ENCODE assay signal across 8 mouse cellular contexts in genomic region chr7:140821653-140822329, GRCm38 (mm10). TPM values are rescaled to one million over a fixed set of nuclear protein-coding genes. Genes with fewer than 3 reads are reported as not detected.
DNase-seq lines count a peak whose midpoint lies in the region; ATAC-seq and TF ChIP-seq lines count a peak whose summit lies in the region.

Gene Zfp941, minus strand, starts transcription at chr7:140822178.

- H3K4me1 ChIP-seq in thymus, adult 2 months (replicated peaks; ENCODE audit: control insufficient read depth, insufficient read depth, low read length), result no peaks in the 10 kb centered on the region; the same call in 1 of the 2 replicates
- H3K4me1 ChIP-seq in embryonic facial prominence, embryonic 12.5 days, result peaks cover 3% of the 10 kb centered on the region; the same call in 1 of the 2 replicates
- no peaks in the 10 kb centered on the region; the same call in 1 of the 2 replicates for H3K4me1 ChIP-seq in lung, embryonic 16.5 days (replicated peaks; ENCODE audit: control insufficient read depth, insufficient read depth, low read length)

- peak within 1 kb of the TSS; percentile 24; the same call in 1 of the 2 replicates for H3K4me3 ChIP-seq in thymus, adult 2 months (ENCODE audit: control insufficient read depth, insufficient read depth, low read length)
- peak within 1 kb of the TSS; percentile 55 for H3K4me3 ChIP-seq in embryonic facial prominence, embryonic 12.5 days
- peak within 1 kb of the TSS; percentile 45 for H3K4me3 ChIP-seq in lung, embryonic 16.5 days (ENCODE audit: low read length)

- peak; percentile 84 for ATAC-seq in embryonic facial prominence, embryonic 12.5 days (ENCODE audit: insufficient number of reproducible peaks, insufficient read depth, low FRiP score, low TSS enrichment)
- ATAC-seq in lung, embryonic 16.5 days (ENCODE audit: low read depth), result 0 out of 2 replicates have a peak, but pooled peaks have one; percentile 28

- no peaks in the 10 kb centered on the region for H3K36me3 ChIP-seq in thymus, adult 2 months (ENCODE audit: control insufficient read depth, insufficient read depth, low read length)
- no peaks in the 10 kb centered on the region for H3K36me3 ChIP-seq in embryonic facial prominence, embryonic 12.5 days
- no peaks in the 10 kb centered on the region for H3K36me3 ChIP-seq in lung, embryonic 16.5 days (ENCODE audit: control insufficient read depth, insufficient read depth, low read length)

- TF ChIP-seq CTCF in thymus, adult 2 months (IDR thresholded peaks at IDR 0.05; ENCODE audit: borderline replicate concordance, control insufficient read depth, extremely low read depth, insufficient read depth, low read length, poor library complexity), result no peak

- peak within 1 kb of the TSS; percentile 79 for H3K4me2 ChIP-seq in embryonic facial prominence, embryonic 12.5 days (replicated peaks)
- H3K4me2 ChIP-seq in lung, embryonic 16.5 days (ENCODE audit: low read depth, low read length), result peak within 1 kb of the TSS; percentile 67

- TF ChIP-seq POLR2A in thymus, adult 2 months (IDR thresholded peaks at IDR 0.05; ENCODE audit: control insufficient read depth, extremely low read depth, insufficient read depth, low read length, poor library complexity), result no peak

- WGBS in thymus, adult 2 months, result 6% methylated on average over 21 of the region's 21 CpGs
- WGBS in embryonic facial prominence, embryonic 12.5 days, result 3% methylated on average over 21 of the region's 21 CpGs
- WGBS in lung, embryonic 16.5 days, result 2% methylated on average over 21 of the region's 21 CpGs

- no peak for DNase-seq in thymus, adult 2 months
- DNase-seq in thymus, postnatal 10 days (ENCODE audit: low spot score in 2 of 2), result no peak
- peak; percentile 63 for DNase-seq in heart, postnatal 4 days
- peak; percentile 71 for DNase-seq in layer of hippocampus, postnatal 10 days (ENCODE audit: low spot score in 2 of 2)
- DNase-seq in right cerebral cortex, adult 2 months (ENCODE audit: low spot score in 2 of 2), result peak; percentile 76 to 78
- no peak for DNase-seq in ovary, adult 18-20 months (ENCODE audit: low spot score)

- H3K9ac ChIP-seq in embryonic facial prominence, embryonic 12.5 days, result peak within 1 kb of the TSS; percentile 59
- peak within 1 kb of the TSS; percentile 61 for H3K9ac ChIP-seq in lung, embryonic 16.5 days (ENCODE audit: low read length)

- no peaks in the 10 kb centered on the region for H3K9me3 ChIP-seq in embryonic facial prominence, embryonic 12.5 days
- no peaks in the 10 kb centered on the region for H3K9me3 ChIP-seq in lung, embryonic 16.5 days (ENCODE audit: control insufficient read depth, low read length)

- no peak within 1 kb of the TSS for H3K27ac ChIP-seq in thymus, adult 2 months (ENCODE audit: control insufficient read depth, insufficient read depth, low read length)
- no peak within 1 kb of the TSS for H3K27ac ChIP-seq in embryonic facial prominence, embryonic 12.5 days
- H3K27ac ChIP-seq in lung, embryonic 16.5 days (ENCODE audit: low read length), result no peak within 1 kb of the TSS

- H3K27me3 ChIP-seq in thymus, adult 2 months (ENCODE audit: control insufficient read depth, insufficient read depth, low read length), result no peaks in the 10 kb centered on the region; the same call in 1 of the 2 replicates
- H3K27me3 ChIP-seq in embryonic facial prominence, embryonic 12.5 days, result no peaks in the 10 kb centered on the region
- H3K27me3 ChIP-seq in lung, embryonic 16.5 days (ENCODE audit: control insufficient read depth, insufficient read depth, low read depth, low read length), result no peaks in the 10 kb centered on the region

RNA-seq across cellular contexts. Expression of gene Zfp941, which starts in this region (rescaled TPM):
- 0.04 and 0.22 TPM in 2 replicates for polyA plus RNA-seq in thymus, adult 2 months (2012; rRNA removed)
- polyA plus RNA-seq in embryonic facial prominence, embryonic 12.5 days (2016; fragmentation: Nextera tagmentation; extraction: Ambion mirVana), result 3.7 and 4.2 TPM in 2 replicates
- under 1 TPM; 0.76 to 0.97 TPM for total RNA-seq in heart, postnatal 4 days (2021)
- 1 to 10 TPM; 8.5 to 9.3 TPM for total RNA-seq in layer of hippocampus, postnatal 10 days (2021)
- polyA plus RNA-seq in lung, embryonic 16.5 days (2015; fragmentation: Nextera tagmentation; extraction: Ambion mirVana), result 0.38 and 0.74 TPM in 2 replicates

Comparison
In these comparisons a context has a peak if more than half of its experiments do, and no peak if none do; other contexts are left out.
1. RNA of gene Zfp941 (total RNA-seq): 8.5 to 9.3 TPM in layer of hippocampus, postnatal 10 days; 0.76 to 0.97 TPM in heart, postnatal 4 days; every median in the first group is over 4 times any median in the second.
2. Peak in DNase-seq in heart, postnatal 4 days; RNA of the gene not detected or under 1 TPM.
3. Peak in ATAC-seq, H3K4me3 ChIP-seq, H3K9ac ChIP-seq and H3K4me2 ChIP-seq in lung, embryonic 16.5 days; RNA of the gene not detected or under 1 TPM.
4. DNase-seq: peak in layer of hippocampus, postnatal 10 days (2 of 2) and right cerebral cortex, adult 2 months (2 of 2); none in thymus, adult 2 months (single experiment), thymus, postnatal 10 days (0 of 2) and ovary, adult 18-20 months (single experiment).
5. Peak in every context shown above with its lines, with median percentiles within 50 percentile points of each other: H3K4me3 ChIP-seq.